Mouse (Mus musculus) lung, adult 2 months (tissue): Measurements from ENCODE around the gene Fhl5.
A peak's percentile ranks its signal among the peaks of the same experiment; 100 is the strongest.

Experiments
- CTCF ChIP-seq: fragments of 200-500 bp; IDR thresholded peaks from 2 replicates; pipeline ENCODE4 v1.5.1; 2011; ENCODE audit warnings: mild to moderate bottlenecking, low read length, control low read depth; ENCODE audit not compliant: insufficient read depth
- POLR2A ChIP-seq: fragments of 200-500 bp; IDR thresholded peaks from 2 replicates; pipeline ENCODE4 v1.6.1; 2011; ENCODE audit warnings: low read depth, mild to moderate bottlenecking, control low read depth, low read length, borderline replicate concordance; ENCODE audit errors: extremely low read depth

DNA sequence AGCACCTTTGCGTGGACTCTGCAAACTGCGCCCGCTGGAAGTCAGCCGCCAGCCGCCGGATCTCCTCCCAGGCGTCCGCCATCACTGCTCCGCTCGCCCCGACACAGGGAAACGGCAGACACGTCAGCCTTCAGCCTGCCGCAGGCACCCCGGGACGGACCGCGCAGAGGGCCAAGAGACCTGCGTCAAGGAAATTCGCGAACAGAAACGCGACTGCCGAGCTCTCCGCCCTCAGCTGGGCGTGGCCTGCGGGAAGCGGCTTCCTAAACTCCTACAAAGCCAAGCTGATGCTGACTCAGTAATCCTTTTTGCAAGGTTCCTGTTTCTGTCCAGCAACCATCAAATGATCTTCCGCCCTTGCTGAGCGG lies 39.0 kb upstream of the Fhl5 start, which contains the start of gene Ufl1:
- TF ChIP-seq CTCF (no peak), POLR2A (peak; percentile 81)
